Mouse (Mus musculus): ENCODE results near the gene Gm10720. TPM values are rescaled to one million over a fixed set of nuclear protein-coding genes. Genes with fewer than 3 reads are reported as not detected.

Gene Gm10720
- not detected in 4 replicates for total RNA-seq (2023; ENCODE audit: inconsistent age)

DNA sequence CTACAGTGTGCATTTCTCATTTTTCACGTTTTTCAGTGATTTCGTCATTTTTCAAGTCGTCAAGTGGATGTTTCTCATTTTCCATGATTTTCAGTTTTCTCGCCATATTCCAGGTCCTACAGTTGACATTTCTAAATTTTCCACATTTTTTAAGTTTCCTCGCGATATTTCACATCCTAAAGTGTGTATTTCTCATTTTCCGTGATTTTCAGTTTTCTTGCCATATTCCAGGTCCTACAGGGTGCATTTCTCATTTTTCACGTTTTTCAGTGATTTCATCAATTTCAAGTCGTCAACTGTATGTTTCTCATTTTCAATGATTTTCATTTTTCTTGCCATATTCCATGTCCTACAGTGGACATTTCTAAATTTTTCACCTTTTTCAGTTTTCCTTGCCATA is at the start of gene Gm10720:
Gene Gm10720, plus strand, starts transcription at position 301 of the 400 bp plus-strand sequence.

DNA sequence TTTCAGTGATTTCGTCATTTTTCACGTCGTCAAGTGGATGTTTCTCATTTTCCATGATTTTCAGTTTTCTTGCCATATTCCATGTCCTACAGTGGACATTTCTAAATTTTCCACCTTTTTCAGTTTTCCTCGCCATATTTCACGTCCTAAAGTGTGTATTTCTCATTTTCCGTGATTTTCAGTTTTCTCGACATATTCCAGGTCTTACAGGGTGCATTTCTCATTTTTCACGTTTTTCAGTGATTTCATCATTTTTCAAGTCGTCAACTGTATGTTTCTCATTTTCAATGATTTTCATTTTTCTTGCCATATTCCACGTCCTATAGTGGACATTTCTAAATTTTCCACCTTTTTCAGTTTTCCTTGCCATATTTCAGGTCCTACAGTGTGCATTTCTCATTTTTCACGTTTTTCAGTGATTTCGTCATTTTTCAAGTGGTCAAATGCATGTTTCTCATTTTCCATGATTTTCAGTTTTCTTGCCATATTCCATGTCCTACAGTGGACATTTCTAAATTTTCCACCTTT is 14.9 kb upstream of the Gm10720 start, which contains the start of gene Gm10722:
Gene Gm10722, plus strand, starts transcription at position 478 of the 528 bp plus-strand sequence.

DNA sequence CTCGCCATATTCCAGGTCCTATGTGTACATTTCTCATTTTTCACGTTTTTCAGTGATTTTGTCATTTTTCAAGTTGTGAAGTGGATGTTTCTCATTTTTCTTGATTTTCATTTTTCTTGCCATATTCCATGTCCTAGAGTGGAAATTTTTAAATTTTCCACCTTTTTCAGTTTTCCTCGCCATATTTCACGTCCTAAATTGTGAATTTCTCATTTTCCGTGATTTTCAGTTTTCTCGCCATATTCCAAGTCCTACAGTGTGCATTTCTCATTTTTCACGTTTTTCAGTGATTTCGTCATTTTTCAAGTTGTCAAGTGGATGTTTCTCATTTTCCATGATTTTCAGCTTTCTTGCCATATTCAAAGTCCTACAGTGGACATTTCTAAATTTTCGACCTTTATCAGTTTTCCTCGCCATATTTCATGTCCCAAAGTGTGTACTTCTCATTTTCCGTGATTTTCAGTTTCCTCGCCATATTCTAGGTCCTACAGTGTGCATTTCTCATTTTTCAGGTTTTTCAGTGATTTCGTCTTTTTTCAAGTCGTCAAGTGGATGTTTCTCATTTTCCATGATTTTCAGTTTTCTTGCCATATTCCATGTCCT is 12.6 kb upstream of the Gm10720 start, which contains the start of gene Gm11168:
Gene Gm11168, plus strand, starts transcription at position 553 of the 603 bp plus-strand sequence.

DNA sequence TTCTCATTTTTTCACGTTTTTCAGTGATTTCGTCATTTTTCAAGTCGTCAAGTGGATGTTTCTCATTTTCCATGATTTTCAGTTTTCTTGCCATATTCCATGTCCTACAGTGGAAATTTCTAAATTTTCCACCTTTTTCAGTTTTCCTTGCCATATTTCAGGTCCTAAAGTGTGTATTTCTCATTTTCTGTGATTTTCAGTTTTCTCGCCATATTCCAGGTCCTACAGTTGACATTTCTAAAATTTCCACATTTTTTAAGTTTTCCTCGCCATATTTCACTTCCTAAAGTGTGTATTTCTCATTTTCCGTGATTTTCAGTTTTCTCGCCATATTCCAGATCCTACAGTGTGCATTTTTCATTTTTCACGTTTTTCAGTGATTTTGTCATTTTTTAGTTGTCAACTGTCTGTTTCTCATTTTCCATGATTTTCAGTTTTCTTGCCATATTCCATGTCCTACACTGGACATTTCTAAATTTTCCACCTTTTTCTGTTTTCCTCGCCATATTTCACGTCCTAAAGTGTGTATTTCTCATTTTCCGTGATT is 2.6 kb upstream of the Gm10720 start, which contains the start of gene Gm10721:
Gene Gm10721, plus strand, starts transcription at position 408 of the 547 bp plus-strand sequence.

DNA sequence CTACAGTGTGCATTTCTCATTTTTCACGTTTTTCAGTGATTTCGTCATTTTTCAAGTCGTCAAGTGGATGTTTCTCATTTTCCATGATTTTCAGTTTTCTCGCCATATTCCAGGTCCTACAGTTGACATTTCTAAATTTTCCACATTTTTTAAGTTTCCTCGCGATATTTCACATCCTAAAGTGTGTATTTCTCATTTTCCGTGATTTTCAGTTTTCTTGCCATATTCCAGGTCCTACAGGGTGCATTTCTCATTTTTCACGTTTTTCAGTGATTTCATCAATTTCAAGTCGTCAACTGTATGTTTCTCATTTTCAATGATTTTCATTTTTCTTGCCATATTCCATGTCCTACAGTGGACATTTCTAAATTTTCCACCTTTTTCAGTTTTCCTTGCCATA is 1.7 kb downstream of the Gm10720 start, which contains the start of gene Gm10719:
Gene Gm10719, plus strand, starts transcription at position 301 of the 400 bp plus-strand sequence.

DNA sequence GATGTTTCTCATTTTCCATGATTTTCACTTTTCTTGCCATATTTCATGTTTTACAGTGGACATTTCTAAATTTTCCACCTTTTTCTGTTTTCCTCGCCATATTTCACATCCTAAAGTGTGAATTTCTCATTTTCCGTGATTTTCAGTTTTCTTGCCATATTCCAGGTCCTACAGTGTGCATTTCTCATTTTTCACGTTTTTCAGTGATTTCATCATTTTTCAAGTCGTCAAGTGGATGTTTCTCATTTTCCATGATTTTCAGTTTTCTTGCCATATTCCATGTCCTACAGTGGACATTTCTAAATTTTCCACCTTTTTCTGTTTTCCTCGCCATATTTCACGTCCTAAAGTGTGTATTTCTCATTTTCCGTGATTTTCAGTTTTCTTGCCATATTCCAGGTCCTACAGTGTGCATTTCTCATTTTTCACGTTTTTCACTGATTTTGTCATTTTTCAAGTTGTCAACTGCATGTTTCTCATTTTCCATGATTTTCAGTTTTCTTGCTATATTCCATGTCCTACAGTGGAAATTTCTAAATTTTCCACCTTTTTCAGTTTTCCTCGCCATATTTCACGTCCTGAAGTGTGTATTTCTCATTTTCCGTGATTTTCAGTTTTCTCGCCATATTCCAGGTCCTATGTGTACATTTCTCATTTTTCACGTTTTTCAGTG is 8.0 kb downstream of the Gm10720 start, which contains the start of gene Gm10718:
Gene Gm10718, plus strand, starts transcription at position 236 of the 673 bp plus-strand sequence.

DNA sequence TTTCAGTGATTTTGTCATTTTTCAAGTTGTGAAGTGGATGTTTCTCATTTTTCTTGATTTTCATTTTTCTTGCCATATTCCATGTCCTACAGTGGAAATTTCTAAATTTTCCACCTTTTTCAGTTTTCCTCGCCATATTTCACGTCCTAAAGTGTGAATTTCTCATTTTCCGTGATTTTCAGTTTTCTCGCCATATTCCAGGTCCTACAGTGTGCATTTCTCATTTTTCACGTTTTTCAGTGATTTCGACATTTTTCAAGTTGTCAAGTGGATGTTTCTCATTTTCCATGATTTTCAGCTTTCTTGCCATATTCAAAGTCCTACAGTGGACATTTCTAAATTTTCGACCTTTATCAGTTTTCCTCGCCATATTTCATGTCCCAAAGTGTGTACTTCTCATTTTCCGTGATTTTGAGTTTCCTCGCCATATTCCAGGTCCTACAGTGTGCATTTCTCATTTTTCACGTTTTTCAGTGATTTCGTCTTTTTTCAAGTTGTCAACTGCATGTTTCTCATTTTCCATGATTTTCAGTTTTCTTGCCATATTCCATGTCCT is 9.5 kb downstream of the Gm10720 start, which contains the start of gene Gm10717:
Gene Gm10717, plus strand, starts transcription at position 506 of the 556 bp plus-strand sequence.

DNA sequence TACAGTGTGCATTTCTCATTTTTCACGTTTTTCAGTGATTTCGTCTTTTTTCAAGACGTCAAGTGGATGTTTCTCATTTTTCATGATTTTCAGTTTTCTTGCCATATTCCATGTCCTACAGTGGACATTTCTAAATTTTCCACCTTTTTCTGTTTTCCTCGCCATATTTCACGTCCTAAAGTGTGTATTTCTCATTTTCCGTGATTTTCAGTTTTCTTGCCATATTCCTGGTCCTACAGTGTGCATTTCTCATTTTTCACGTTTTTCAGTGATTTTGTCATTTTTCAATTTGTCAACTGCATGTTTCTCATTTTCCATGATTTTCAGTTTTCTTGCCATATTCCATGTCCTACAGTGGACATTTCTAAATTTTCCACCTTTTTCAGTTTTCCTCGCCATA is 18.8 kb downstream of the Gm10720 start, which contains the start of gene Gm17535:
Gene Gm17535, plus strand, starts transcription at position 301 of the 400 bp plus-strand sequence.

DNA sequence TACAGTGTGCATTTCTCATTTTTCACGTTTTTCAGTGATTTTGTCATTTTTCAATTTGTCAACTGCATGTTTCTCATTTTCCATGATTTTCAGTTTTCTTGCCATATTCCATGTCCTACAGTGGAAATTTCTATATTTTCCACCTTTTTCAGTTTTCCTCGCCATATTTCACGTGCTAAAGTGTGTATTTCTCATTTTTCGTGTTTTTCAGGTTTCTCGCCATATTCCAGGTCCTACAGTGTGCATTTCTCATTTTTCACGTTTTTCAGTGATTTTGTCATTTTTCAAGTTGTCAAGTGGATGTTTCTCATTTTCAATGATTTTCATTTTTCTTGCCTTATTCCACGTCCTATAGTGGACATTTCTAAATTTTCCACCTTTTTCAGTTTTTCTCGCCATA is 21.1 kb downstream of the Gm10720 start, which contains the start of gene Gm10715:
Gene Gm10715, plus strand, starts transcription at position 301 of the 400 bp plus-strand sequence.

Other genes starting within 250 kb of the Gm10720 start
- gene Gm10722, start 14.7 kb upstream of the Gm10720 start, total RNA-seq (2023; ENCODE audit: inconsistent age): not detected in 4 replicates
- gene Gm11168, start 12.3 kb upstream of the Gm10720 start, total RNA-seq (2023; ENCODE audit: inconsistent age): 0.99 TPM in 1 of 4 replicates, not detected in the others
- 1.1 to 2.4 TPM in 2 of 4 replicates, not detected in the others for gene Gm10721, start 2.5 kb upstream of the Gm10720 start, total RNA-seq (2023; ENCODE audit: inconsistent age)
- 1.0 to 3.2 TPM (median 2.0 TPM) in 4 replicates for gene Gm10719, start 1.8 kb downstream of the Gm10720 start, total RNA-seq (2023; ENCODE audit: inconsistent age)
- gene Gm10718, start 7.9 kb downstream of the Gm10720 start, total RNA-seq (2023; ENCODE audit: inconsistent age): 2.6 to 5.8 TPM (median 4.2 TPM) in 4 replicates
- gene Gm10717, start 9.8 kb downstream of the Gm10720 start, total RNA-seq (2023; ENCODE audit: inconsistent age): not detected in 4 replicates
- not detected in 4 replicates for gene Gm17535, start 18.9 kb downstream of the Gm10720 start, total RNA-seq (2023; ENCODE audit: inconsistent age)
- not detected in 4 replicates for gene Gm10715, start 21.2 kb downstream of the Gm10720 start, total RNA-seq (2023; ENCODE audit: inconsistent age)

Measured in B cell, adult (primary cell).